Mouse (Mus musculus) heart, postnatal 0 days (tissue): ENCODE measurements around the gene Fam180a.

Experiments
- CTCF ChIP-seq: IDR thresholded peaks from 2 replicates; pipeline ENCODE4 v1.5.1; 2016; ENCODE audit warnings: antibody characterized with exemption, control low read depth, low read depth
- EP300 ChIP-seq: IDR thresholded peaks from 2 replicates; pipeline ENCODE4 v1.6.1; 2016; ENCODE audit warnings: antibody characterized with exemption, low read depth

- TF ChIP-seq CTCF (no peak), EP300 (no peak)
Measured at GRCm38 (mm10) chr6:35337836-35338235, 11.9 kb upstream of the Fam180a start.
